Mouse (Mus musculus): Measurements from ENCODE around the gene Hspa1l. TPM values are rescaled to one million over a fixed set of nuclear protein-coding genes. Genes with fewer than 3 reads are reported as not detected.
"Not testable (repeated sequence)": the region's sequence is repeated elsewhere in the genome, so short reads cannot be mapped to it uniquely, and the experiment has no call there.

The Hspa1l gene
- polyA plus RNA-seq, 1 experiment from 2014 or later, result 2.0 TPM

DNA sequence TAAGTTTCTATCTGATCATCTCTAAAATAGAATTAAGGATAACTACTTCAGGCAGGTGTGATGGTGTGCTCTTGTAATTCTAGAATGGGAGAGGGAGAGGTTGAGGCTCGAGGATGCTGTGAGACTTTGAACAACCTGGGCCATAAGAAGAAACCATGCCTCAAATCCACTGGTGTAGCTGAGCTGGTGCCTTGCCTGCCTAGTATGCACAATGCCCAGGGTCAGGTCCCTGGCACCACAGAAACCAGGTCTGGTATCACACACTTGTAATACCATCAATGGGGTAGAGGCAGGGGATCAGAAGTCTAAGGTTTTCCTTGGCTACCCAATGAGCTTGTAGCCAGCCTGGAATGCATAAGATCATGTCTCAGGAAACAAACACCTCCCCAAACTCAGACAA is 9.7 kb upstream of the Hspa1l start:
- peaks cover 16% of the 10 kb centered on the region for H3K27me3 ChIP-seq (ENCODE audit: control insufficient read depth, insufficient read depth, low read depth, low read length)
- H3K4me3 ChIP-seq (ENCODE audit: low read depth, low read length), result no peak overlapping the region
- 56% methylated on average over 1 of the region's 1 CpGs for WGBS
- no peak overlapping the region for H3K27ac ChIP-seq (ENCODE audit: low read length)
- peaks cover 5% of the 10 kb centered on the region for H3K4me1 ChIP-seq (ENCODE audit: control insufficient read depth, insufficient read depth, low read length)
- H3K4me2 ChIP-seq (ENCODE audit: low read length), result no peak overlapping the region
- H3K9me3 ChIP-seq (replicated peaks; ENCODE audit: control insufficient read depth, low read length, poor library complexity, severe bottlenecking), result no peaks in the 10 kb centered on the region
- ATAC-seq, result no peak
- no peak overlapping the region for H3K9ac ChIP-seq (ENCODE audit: low read depth, low read length)
- H3K36me3 ChIP-seq (ENCODE audit: control insufficient read depth, insufficient read depth, low read length), result no peaks in the 10 kb centered on the region

DNA sequence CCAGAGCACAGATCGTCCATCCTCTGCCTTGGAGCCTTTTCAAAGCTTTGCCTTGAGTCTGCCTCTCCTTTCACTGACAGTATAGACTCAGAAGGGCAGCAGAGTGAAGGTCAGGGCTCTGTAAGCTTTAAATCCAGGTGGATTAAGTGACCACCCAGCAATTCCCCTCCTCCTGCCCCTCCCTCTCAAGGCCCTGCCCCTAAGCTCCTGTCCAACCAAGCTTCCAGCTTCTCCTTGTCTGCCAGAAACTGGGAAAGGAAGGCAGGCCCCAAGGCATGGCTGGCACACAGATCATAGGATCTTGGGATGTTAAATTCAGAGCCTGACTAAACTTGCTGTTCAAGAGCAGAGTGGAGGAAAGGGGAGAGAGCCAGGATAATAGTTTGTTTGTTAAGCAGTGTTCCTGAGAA is 7.9 kb upstream of the Hspa1l start:
- H3K4me2 ChIP-seq (ENCODE audit: low read length), result no peak overlapping the region
- no peak overlapping the region for H3K4me3 ChIP-seq (ENCODE audit: low read depth, low read length)
- peaks cover 32% of the 10 kb centered on the region for H3K27me3 ChIP-seq (ENCODE audit: control insufficient read depth, insufficient read depth, low read depth, low read length)
- no peaks in the 10 kb centered on the region for H3K9me3 ChIP-seq (replicated peaks; ENCODE audit: control insufficient read depth, low read length, poor library complexity, severe bottlenecking)
- H3K36me3 ChIP-seq (ENCODE audit: control insufficient read depth, insufficient read depth, low read length), result no peaks in the 10 kb centered on the region
- no peak overlapping the region for H3K27ac ChIP-seq (ENCODE audit: low read length)
- H3K4me1 ChIP-seq (ENCODE audit: control insufficient read depth, insufficient read depth, low read length), result peaks cover 2% of the 10 kb centered on the region
- 0 out of 2 replicates have a peak overlapping the region, but pooled peaks have one; percentile 6 for H3K9ac ChIP-seq (ENCODE audit: low read depth, low read length)
- ATAC-seq, result no peak
- WGBS, result 0% methylated on average over 1 of the region's 1 CpGs

DNA sequence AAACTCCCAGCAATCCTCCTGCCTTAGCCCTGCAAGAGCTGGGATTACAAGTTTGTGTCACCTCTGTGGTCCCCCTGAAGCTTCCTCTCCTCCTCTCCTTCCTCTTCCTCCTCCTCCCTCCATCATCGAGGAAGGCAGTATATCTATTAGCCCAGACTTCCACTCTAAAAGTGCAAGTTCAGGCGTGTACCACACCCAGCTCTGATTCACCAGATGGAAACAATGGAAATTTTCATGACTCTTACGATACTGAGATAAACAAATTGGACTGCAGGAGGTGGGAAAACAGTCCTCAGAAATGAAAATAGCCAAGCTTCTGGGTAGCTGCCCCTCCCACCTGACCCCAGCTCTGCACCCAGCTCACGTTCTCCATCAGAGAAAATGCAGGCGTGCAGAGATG is 6.9 kb upstream of the Hspa1l start:
- Histone ChIP-seq H3K4me1 (ENCODE audit: control insufficient read depth, insufficient read depth, low read length) (no peaks in the 10 kb centered on the region), H3K27me3 (ENCODE audit: control insufficient read depth, insufficient read depth, low read depth, low read length) (peaks cover 25% of the 10 kb centered on the region), H3K4me2 (ENCODE audit: low read length) (no peak overlapping the region), H3K36me3 (ENCODE audit: control insufficient read depth, insufficient read depth, low read length) (no peaks in the 10 kb centered on the region), H3K4me3 (ENCODE audit: low read depth, low read length) (no peak overlapping the region), H3K27ac (ENCODE audit: low read length) (no peak overlapping the region), H3K9me3 (replicated peaks; ENCODE audit: control insufficient read depth, low read length, poor library complexity, severe bottlenecking) (no peaks in the 10 kb centered on the region), H3K9ac (ENCODE audit: low read depth, low read length) (no peak overlapping the region)
- ATAC-seq, result no peak
- WGBS, result 80% methylated on average over 5 of the region's 5 CpGs

DNA sequence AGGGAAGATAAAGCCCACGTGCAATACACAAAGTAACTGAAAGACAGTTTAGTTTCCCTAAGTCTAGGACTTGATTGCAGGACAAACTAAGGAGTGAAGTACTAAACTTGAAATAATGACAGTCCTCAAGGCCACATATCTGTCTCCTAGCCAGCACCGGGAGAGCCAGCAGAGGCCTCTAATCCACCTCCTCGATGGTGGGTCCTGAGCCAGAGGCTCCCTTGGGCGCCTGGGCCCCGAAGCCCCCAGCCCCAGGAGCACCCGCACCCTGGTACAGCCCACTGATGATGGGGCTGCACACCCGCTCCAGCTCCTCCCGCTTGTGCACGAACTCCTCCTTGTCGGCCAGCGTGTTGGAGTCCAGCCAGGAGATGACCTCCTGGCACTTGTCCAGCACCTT is 2.7 kb upstream of the Hspa1l start, which contains the start of gene Gm20481:
TSS of gene Gm20481 (plus strand) at position 91 of the 400 bp plus-strand sequence.
- not testable (repeated sequence) for H3K9ac ChIP-seq (ENCODE audit: low read depth, low read length); H3K4me2 ChIP-seq (ENCODE audit: low read length); H3K4me3 ChIP-seq (ENCODE audit: low read depth, low read length); H3K9me3 ChIP-seq (replicated peaks; ENCODE audit: control insufficient read depth, low read length, poor library complexity, severe bottlenecking); H3K27ac ChIP-seq (ENCODE audit: low read length); H3K36me3 ChIP-seq (ENCODE audit: control insufficient read depth, insufficient read depth, low read length); ATAC-seq; H3K4me1 ChIP-seq (ENCODE audit: control insufficient read depth, insufficient read depth, low read length)
- WGBS, result 59% methylated on average over 6 of the region's 11 CpGs
- peaks cover 22% of the 10 kb centered on the region for H3K27me3 ChIP-seq (ENCODE audit: control insufficient read depth, insufficient read depth, low read depth, low read length)

DNA sequence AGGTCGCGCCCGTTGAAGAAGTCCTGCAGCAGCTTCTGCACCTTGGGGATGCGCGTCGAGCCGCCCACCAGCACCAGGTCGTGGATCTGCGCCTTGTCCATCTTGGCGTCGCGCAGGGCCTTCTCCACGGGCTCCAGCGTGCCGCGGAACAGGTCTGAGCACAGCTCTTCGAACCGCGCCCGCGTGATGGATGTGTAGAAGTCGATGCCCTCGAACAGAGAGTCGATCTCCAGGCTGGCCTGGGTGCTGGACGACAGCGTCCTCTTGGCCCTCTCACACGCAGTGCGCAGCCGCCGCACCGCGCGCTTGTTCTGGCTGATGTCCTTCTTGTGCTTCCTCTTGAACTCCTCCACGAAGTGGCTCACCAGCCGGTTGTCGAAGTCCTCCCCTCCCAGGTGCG is 1.7 kb upstream of the Hspa1l start:
- H3K4me2 ChIP-seq (ENCODE audit: low read length); ATAC-seq: not testable (repeated sequence)
- 32% methylated on average over 12 of the region's 37 CpGs for WGBS

DNA sequence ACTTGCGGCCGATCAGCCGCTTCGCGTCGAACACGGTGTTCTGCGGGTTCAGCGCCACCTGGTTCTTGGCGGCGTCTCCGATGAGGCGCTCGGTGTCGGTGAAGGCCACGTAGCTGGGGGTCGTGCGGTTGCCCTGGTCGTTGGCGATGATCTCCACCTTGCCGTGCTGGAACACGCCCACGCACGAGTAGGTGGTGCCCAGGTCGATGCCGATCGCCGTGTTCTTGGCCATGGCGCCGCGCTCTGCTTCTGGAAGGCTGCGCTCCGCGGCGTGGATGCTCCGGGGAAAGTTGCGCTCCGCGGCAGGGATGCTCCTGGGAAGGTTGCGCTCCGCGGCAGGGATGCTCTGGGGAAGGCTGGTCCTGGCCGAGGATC is 822 bp upstream of the Hspa1l start:
- Histone ChIP-seq H3K4me3 (ENCODE audit: low read depth, low read length) (peak overlapping the region; percentile 39), H3K27me3 (ENCODE audit: control insufficient read depth, insufficient read depth, low read depth, low read length) (peaks cover 22% of the 10 kb centered on the region), H3K9ac (ENCODE audit: low read depth, low read length) (0 out of 2 replicates have a peak overlapping the region, but pooled peaks have one; percentile 44), H3K4me2 (ENCODE audit: low read length) (peak overlapping the region; percentile 77)
- H3K36me3 ChIP-seq (ENCODE audit: control insufficient read depth, insufficient read depth, low read length); H3K27ac ChIP-seq (ENCODE audit: low read length); H3K4me1 ChIP-seq (ENCODE audit: control insufficient read depth, insufficient read depth, low read length); H3K9me3 ChIP-seq (replicated peaks; ENCODE audit: control insufficient read depth, low read length, poor library complexity, severe bottlenecking): not testable (repeated sequence)
- WGBS, result under 1% methylated on average over 19 of the region's 43 CpGs
- peak; percentile 46 for ATAC-seq

More for the DNA sequence above, 1.7 kb upstream of the Hspa1l start:
- H3K36me3 ChIP-seq (ENCODE audit: control insufficient read depth, insufficient read depth, low read length); H3K4me1 ChIP-seq (ENCODE audit: control insufficient read depth, insufficient read depth, low read length); H3K9ac ChIP-seq (ENCODE audit: low read depth, low read length); H3K4me3 ChIP-seq (ENCODE audit: low read depth, low read length); H3K9me3 ChIP-seq (replicated peaks; ENCODE audit: control insufficient read depth, low read length, poor library complexity, severe bottlenecking); H3K27ac ChIP-seq (ENCODE audit: low read length): not testable (repeated sequence)
- H3K27me3 ChIP-seq (ENCODE audit: control insufficient read depth, insufficient read depth, low read depth, low read length), result peaks cover 22% of the 10 kb centered on the region

DNA sequence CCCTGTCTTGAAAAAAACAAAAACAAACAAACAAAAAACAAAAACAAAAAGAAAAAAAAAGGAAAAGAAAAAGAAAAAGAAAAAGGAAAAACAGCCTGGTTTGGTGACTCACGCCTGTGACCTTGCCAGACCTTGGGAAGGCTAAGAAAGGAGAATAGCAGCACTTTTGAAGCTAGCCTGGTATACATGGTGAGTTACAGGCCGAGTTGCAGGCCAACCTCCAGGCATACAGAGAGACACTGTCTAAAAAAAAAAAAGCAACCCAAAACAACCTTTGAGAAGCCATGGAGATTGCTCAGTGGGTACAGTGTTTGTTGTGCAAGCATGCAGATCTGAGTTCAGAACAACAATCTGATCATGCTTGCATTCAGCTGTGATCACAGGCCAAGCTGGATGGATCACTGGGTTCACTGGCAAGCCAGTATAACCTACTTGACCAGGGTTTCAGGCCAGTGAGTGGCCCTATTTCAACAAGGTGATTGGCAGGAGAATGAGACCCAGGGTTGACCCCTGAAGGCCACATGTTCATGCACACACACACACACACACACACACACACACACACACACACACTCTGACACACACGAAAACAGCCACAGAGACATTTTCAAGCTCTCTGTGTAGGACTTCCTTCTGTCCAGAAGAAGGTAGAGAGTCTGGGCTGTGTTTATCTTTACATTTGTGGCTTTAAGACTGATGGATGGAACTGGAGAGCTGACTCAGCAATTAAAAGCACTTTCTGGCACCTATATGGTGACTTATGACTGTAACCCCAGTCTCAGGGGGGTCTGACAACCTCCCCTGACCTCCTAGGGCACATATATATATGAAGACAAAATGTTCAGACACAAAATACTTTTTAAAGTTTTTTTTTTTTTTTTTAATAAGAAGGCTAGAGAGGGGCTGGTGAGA is 3.3 kb downstream of the Hspa1l start:
- no peak overlapping the region for H3K4me3 ChIP-seq (ENCODE audit: low read depth, low read length)
- ATAC-seq, result no peak
- no peaks in the 10 kb centered on the region for H3K27me3 ChIP-seq (ENCODE audit: control insufficient read depth, insufficient read depth, low read depth, low read length)
- H3K4me1 ChIP-seq (ENCODE audit: control insufficient read depth, insufficient read depth, low read length), result peaks cover 11% of the 10 kb centered on the region
- H3K9ac ChIP-seq (ENCODE audit: low read depth, low read length), result no peak overlapping the region
- WGBS, result 89% methylated on average over 3 of the region's 3 CpGs
- H3K36me3 ChIP-seq (ENCODE audit: control insufficient read depth, insufficient read depth, low read length), result no peaks in the 10 kb centered on the region
- no peak overlapping the region for H3K27ac ChIP-seq (ENCODE audit: low read length)
- no peak overlapping the region for H3K4me2 ChIP-seq (ENCODE audit: low read length)
- H3K9me3 ChIP-seq (replicated peaks; ENCODE audit: control insufficient read depth, low read length, poor library complexity, severe bottlenecking), result no peaks in the 10 kb centered on the region

DNA sequence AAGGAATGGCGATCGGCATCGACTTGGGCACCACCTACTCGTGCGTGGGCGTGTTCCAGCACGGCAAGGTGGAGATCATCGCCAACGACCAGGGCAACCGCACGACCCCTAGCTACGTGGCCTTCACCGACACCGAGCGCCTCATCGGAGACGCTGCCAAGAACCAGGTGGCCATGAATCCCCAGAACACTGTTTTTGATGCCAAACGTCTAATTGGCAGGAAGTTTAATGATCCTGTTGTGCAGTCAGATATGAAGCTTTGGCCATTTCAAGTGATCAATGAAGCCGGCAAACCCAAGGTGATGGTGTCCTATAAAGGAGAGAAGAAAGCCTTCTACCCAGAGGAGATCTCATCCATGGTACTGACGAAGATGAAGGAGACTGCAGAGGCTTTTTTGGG is 4.5 kb downstream of the Hspa1l start:
- H3K27ac ChIP-seq (ENCODE audit: low read length), result no peak overlapping the region
- no peak overlapping the region for H3K4me3 ChIP-seq (ENCODE audit: low read depth, low read length)
- no peak overlapping the region for H3K4me2 ChIP-seq (ENCODE audit: low read length)
- WGBS, result 97% methylated on average over 20 of the region's 20 CpGs
- no peaks in the 10 kb centered on the region for H3K36me3 ChIP-seq (ENCODE audit: control insufficient read depth, insufficient read depth, low read length)
- H3K4me1 ChIP-seq (ENCODE audit: control insufficient read depth, insufficient read depth, low read length), result peaks cover 15% of the 10 kb centered on the region
- no peak for ATAC-seq
- H3K9me3 ChIP-seq (replicated peaks; ENCODE audit: control insufficient read depth, low read length, poor library complexity, severe bottlenecking), result no peaks in the 10 kb centered on the region
- no peak overlapping the region for H3K9ac ChIP-seq (ENCODE audit: low read depth, low read length)
- H3K27me3 ChIP-seq (ENCODE audit: control insufficient read depth, insufficient read depth, low read depth, low read length), result no peaks in the 10 kb centered on the region

DNA sequence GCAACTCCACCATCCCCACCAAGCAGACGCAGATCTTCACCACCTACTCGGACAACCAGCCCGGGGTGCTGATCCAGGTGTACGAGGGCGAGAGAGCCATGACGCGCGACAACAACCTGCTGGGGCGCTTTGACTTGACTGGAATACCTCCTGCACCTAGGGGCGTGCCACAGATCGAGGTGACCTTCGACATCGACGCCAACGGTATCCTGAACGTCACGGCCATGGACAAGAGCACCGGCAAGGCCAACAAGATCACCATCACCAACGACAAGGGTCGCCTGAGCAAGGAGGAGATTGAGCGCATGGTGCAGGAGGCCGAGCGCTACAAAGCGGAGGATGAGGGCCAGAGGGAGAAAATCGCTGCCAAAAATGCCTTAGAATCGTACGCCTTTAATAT is 5.7 kb downstream of the Hspa1l start:
- Histone ChIP-seq H3K4me1 (ENCODE audit: control insufficient read depth, insufficient read depth, low read length) (peaks cover 20% of the 10 kb centered on the region), H3K4me2 (ENCODE audit: low read length) (no peak overlapping the region), H3K27me3 (ENCODE audit: control insufficient read depth, insufficient read depth, low read depth, low read length) (no peaks in the 10 kb centered on the region), H3K4me3 (ENCODE audit: low read depth, low read length) (no peak overlapping the region), H3K36me3 (ENCODE audit: control insufficient read depth, insufficient read depth, low read length) (no peaks in the 10 kb centered on the region), H3K27ac (ENCODE audit: low read length) (no peak overlapping the region), H3K9ac (ENCODE audit: low read depth, low read length) (no peak overlapping the region), H3K9me3 (replicated peaks; ENCODE audit: control insufficient read depth, low read length, poor library complexity, severe bottlenecking) (no peaks in the 10 kb centered on the region)
- WGBS, result 91% methylated on average over 27 of the region's 27 CpGs
- ATAC-seq, result no peak
